Mouse (Mus musculus): Measurements from ENCODE around the gene Barhl1.

DNA sequence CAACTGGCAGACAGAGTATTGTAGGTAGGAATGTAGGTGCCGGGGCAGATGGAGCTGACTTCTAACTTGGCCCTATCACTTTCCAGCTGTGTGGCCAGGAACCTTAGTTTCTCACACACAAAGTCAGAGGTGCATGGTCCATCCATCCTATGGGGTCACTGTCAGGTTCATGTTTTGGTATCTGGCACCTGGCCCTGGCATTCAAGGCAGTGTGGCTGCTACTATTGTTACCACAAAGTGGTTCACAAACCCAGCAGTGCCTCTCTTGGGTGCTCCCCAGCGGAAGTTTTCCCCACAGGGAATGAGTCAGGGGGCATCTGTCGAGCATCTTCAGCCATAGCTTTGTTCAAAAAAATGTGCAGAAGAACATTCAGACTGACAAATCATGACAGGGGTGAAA is 29.8 kb upstream of the Barhl1 start:
- no peak for TF ChIP-seq CTCF (IDR thresholded peaks at IDR 0.05; ENCODE audit: extremely low read depth, insufficient read depth, insufficient read length, insufficient replicate concordance)
- TF ChIP-seq POLR2A (IDR thresholded peaks at IDR 0.05; ENCODE audit: low read depth, low read length): no peak
